Mouse (Mus musculus) frontal cortex, postnatal 14 days (tissue): ENCODE data around the gene Osbpl8.

Experiments
- DNase-seq, 2 experiments: peaks; one replicate each; pipeline ENCODE4 v3.0.0; 2022; ENCODE audit warnings: low spot score in 2 of 2

Osbpl8 gene

DNA sequence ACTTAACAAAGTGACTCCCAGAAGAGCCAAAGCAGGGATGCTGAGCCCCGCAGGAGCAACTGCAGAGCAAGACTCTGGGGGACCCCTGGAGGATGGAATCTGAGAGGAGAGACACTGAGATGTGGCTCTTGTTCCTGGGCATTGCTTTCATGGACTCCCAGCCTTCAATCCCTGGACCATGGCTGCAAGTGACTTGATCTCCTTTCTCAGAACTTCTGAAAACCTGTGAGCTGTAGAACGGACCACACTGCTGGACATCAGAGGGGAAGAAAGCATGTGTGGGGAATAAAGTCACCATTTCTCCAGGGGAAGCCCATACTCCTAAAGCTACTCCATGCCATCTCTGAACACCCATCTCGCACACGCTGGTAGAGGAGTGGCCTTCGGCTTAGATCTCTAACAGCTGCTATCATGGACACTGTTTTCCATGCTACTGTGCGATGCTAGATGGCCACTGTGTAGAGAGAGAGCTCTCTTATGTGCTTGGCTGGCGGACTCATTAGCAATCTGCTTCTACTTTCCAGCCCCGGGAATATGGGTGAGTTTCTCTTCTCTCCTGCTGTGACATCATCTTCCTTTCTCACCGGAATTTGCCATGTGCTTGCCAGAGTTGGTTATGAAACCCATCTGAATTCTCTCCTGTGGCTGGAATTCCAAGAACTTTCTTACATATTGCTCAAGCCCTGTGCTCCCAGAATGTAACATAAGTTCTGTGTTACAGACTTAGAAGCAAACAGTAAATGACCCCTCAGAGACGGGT is 150.3 kb downstream of the Osbpl8 start:
- DNase-seq, result no peak

- DNase-seq, result no peak
Measured at GRCm38 (mm10) chr10:111315940-111316339, 151.4 kb downstream of the Osbpl8 start.

- no peak for DNase-seq
Measured at GRCm38 (mm10) chr10:111318021-111318420, 153.5 kb downstream of the Osbpl8 start.

- DNase-seq, result no peak
Measured at GRCm38 (mm10) chr10:111318805-111319500, 154.4 kb downstream of the Osbpl8 start.

GRCm38 (mm10) chr10:111320579-111320978 is 156.0 kb downstream of the Osbpl8 start:
- no peak for DNase-seq

GRCm38 (mm10) chr10:111327957-111328356 is 163.4 kb downstream of the Osbpl8 start:
- no peak for DNase-seq

- no peak for DNase-seq
Measured at GRCm38 (mm10) chr10:111329326-111329725, 164.8 kb downstream of the Osbpl8 start.

GRCm38 (mm10) chr10:111334902-111335301 is 170.3 kb downstream of the Osbpl8 start:
- no peak for DNase-seq

- DNase-seq, result no peak
Measured at GRCm38 (mm10) chr10:111335517-111336352, 171.2 kb downstream of the Osbpl8 start.

DNA sequence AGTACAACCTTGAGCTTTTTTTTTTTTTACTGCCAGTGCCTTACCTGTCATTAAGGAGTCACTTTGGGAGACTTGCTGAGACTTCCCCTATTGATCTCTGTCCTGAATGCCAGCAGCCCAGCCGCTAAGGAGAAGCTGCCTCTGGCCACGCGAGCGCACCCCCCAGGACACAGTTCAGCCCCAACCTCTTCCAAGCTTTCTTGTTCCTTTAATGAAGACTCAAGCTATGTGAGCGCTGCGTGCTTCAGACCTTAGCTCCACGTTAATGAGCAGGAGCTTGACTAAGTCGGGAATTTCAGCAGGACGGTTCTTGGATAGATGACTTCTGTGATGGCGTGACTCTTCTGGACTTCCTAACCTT is 171.8 kb downstream of the Osbpl8 start:
- DNase-seq, result no peak

DNA sequence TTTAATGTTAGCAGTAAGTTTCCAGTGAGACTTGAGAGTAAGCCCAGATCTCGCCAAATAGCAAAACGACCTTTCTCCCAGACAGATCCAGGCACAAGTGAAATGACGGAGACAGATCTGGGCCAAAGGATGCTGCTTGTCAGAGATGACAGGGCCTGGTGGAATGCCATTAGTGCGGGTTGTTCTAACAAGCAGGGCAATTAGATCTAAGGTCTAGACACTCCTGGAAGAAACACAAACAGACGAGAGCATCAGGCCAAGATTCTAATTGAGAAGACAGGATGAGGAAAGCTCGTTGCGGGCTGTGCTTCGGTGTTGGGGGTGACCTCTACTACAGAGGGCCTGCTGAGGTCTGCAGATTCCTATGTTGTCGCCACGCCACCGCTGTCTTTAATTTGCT is 174.7 kb downstream of the Osbpl8 start:
- no peak for DNase-seq

DNA sequence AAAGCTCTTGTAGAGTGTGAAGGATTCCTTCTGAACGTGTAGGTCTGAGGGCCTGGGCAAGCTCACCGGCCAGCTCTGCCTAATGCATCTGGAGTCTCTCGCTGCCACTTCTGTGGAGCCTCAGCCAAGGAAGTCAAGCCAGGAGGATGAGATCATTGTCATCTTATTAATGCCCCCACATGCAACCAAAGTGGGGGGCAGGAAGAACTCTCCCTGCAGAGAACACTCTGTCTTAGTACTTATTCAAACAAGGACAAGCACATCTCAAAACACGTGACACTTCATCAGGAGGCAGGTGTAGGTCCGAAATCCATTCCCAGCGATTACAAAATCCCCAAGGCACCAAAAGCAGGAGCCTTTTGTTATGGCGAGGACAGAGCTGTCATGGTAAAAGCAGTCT is 177.2 kb downstream of the Osbpl8 start:
- no peak for DNase-seq

DNA sequence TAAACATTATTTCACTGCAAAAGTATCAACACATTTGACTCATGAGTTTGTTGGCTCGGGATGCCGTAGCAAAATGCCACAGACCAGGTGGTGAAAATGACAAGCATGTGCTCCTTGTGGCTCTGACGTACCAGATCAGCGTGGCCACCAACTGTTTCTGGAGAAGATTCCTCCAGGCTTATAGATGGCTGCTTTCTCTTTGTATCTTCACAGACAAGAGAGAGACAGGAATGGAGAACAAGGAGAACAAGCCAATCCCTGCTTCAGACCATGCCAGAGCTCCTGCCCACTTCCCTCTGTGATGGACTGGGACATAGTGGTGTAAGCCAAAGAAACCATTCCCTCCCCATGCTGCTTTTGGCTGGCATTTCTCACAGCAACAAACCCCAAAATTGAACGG is 179.0 kb downstream of the Osbpl8 start:
- no peak for DNase-seq
